Mouse (Mus musculus): Measurements from ENCODE around the gene Fndc3a. TPM values are rescaled to one million over a fixed set of nuclear protein-coding genes. Genes with fewer than 3 reads are reported as not detected.
A peak's percentile ranks its signal among the peaks of the same experiment; 100 is the strongest.

Fndc3a gene
- polyA plus RNA-seq, 1 experiment from 2014 or later: 17.1 TPM

DNA sequence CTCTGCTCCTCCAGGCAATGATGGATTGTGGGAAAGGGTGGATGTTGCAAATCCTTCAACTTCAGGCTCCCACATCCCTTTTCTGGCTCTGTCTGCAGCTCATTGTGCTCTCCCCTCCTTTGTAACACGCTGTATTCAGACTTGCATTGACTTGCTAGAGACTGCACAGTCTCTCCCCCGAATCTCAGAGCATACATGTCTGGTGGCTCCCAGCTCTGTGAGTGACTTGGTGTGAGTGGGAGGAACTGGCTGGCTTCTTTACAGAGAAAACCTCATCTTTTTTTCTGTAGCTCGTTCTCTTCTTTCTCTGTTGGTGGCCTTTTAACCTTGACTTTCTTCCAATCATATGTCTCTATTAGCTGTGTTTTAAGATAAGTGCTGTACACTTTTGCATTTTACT lies 16.1 kb upstream of the Fndc3a start:
- Histone ChIP-seq H3K4me2 (ENCODE audit: low read depth, low read length) (no peak overlapping the region), H3K4me1 (ENCODE audit: control insufficient read depth, insufficient read depth, low read length) (no peaks in the 10 kb centered on the region), H3K36me3 (ENCODE audit: control insufficient read depth, insufficient read depth) (no peaks in the 10 kb centered on the region), H3K27me3 (ENCODE audit: control insufficient read depth, insufficient read depth, low read length) (no peaks in the 10 kb centered on the region), H3K27ac (ENCODE audit: low read length) (no peak overlapping the region), H3K4me3 (ENCODE audit: low read length) (no peak overlapping the region), H3K9me3 (replicated peaks; ENCODE audit: control insufficient read depth, low read length) (no peaks in the 10 kb centered on the region), H3K9ac (ENCODE audit: low read length) (no peak overlapping the region)
- 50% methylated on average over 3 of the region's 3 CpGs for WGBS
- ATAC-seq (replicated peaks; ENCODE audit: extremely low read depth, insufficient read depth, low FRiP score): no peak

DNA sequence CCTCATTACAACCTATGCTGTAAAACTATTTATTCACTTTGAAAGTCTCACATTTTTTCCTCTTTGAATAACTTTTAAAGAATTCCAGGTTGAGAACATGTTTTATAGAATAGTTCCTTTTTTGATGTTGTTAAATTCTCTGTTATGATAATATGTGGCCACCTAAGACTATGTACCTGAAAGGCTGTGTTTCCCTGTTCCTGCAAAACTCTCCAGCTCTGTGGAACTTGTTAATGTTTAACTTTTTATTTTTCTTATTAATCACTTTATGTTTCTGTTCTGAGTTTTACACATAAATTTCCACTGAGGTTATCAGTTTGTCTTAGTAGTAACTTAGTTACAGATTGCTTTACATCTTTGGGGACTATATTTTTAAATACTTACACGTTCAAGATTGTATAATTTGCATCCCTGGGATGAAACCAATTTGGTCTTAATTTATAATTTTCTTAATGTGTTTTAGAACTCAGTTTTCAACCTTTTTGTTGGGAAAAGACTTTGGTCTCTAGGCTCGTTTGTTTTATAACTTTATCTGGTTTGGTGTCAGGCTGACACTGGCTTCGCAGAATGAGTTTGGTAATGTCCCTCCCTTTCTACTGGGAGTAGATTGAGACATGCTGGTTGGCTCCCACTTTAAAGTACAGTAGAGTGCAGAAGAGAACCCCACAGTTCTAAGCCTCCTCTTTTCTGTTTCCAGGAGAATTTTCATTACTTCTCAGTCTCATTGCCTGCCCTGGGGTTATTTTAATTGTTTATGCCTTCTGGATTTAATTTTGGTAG lies 12.7 kb upstream of the Fndc3a start:
- ATAC-seq (replicated peaks; ENCODE audit: extremely low read depth, insufficient read depth, low FRiP score): no peak
- 65% methylated on average over 3 of the region's 3 CpGs for WGBS
- Histone ChIP-seq H3K27ac (ENCODE audit: low read length) (no peak overlapping the region), H3K4me3 (ENCODE audit: low read length) (no peak overlapping the region), H3K9me3 (replicated peaks; ENCODE audit: control insufficient read depth, low read length) (no peaks in the 10 kb centered on the region), H3K27me3 (ENCODE audit: control insufficient read depth, insufficient read depth, low read length) (no peaks in the 10 kb centered on the region), H3K36me3 (ENCODE audit: control insufficient read depth, insufficient read depth) (no peaks in the 10 kb centered on the region), H3K4me1 (ENCODE audit: control insufficient read depth, insufficient read depth, low read length) (no peaks in the 10 kb centered on the region), H3K4me2 (ENCODE audit: low read depth, low read length) (no peak overlapping the region), H3K9ac (ENCODE audit: low read length) (no peak overlapping the region)

GRCm38 (mm10) chr14:72716175-72716574 lies 6.4 kb upstream of the Fndc3a start:
- Histone ChIP-seq H3K4me2 (ENCODE audit: low read depth, low read length) (no peak overlapping the region), H3K9ac (ENCODE audit: low read length) (no peak overlapping the region), H3K36me3 (ENCODE audit: control insufficient read depth, insufficient read depth) (no peaks in the 10 kb centered on the region), H3K27me3 (ENCODE audit: control insufficient read depth, insufficient read depth, low read length) (peaks cover 2% of the 10 kb centered on the region; the same call in 1 of the 2 replicates), H3K4me1 (ENCODE audit: control insufficient read depth, insufficient read depth, low read length) (no peaks in the 10 kb centered on the region), H3K4me3 (ENCODE audit: low read length) (no peak overlapping the region), H3K27ac (ENCODE audit: low read length) (no peak overlapping the region), H3K9me3 (replicated peaks; ENCODE audit: control insufficient read depth, low read length) (no peaks in the 10 kb centered on the region)
- ATAC-seq (replicated peaks; ENCODE audit: extremely low read depth, insufficient read depth, low FRiP score): no peak
- WGBS: 76% methylated on average over 4 of the region's 4 CpGs

- Histone ChIP-seq H3K9me3 (replicated peaks; ENCODE audit: control insufficient read depth, low read length) (no peaks in the 10 kb centered on the region), H3K27ac (ENCODE audit: low read length) (no peak overlapping the region), H3K27me3 (ENCODE audit: control insufficient read depth, insufficient read depth, low read length) (peaks cover 2% of the 10 kb centered on the region; the same call in 1 of the 2 replicates), H3K4me2 (ENCODE audit: low read depth, low read length) (peak overlapping the region; percentile 80), H3K36me3 (ENCODE audit: control insufficient read depth, insufficient read depth) (no peaks in the 10 kb centered on the region), H3K4me3 (ENCODE audit: low read length) (peak overlapping the region; percentile 98), H3K4me1 (ENCODE audit: control insufficient read depth, insufficient read depth, low read length) (peaks cover 7% of the 10 kb centered on the region; the same call in 1 of the 2 replicates), H3K9ac (ENCODE audit: low read length) (no peak overlapping the region)
- no peak for ATAC-seq (replicated peaks; ENCODE audit: extremely low read depth, insufficient read depth, low FRiP score)
- WGBS: 40% methylated on average over 4 of the region's 4 CpGs
These were observed 1.3 kb upstream of the Fndc3a start for GRCm38 (mm10) chr14:72711130-72711529.

DNA sequence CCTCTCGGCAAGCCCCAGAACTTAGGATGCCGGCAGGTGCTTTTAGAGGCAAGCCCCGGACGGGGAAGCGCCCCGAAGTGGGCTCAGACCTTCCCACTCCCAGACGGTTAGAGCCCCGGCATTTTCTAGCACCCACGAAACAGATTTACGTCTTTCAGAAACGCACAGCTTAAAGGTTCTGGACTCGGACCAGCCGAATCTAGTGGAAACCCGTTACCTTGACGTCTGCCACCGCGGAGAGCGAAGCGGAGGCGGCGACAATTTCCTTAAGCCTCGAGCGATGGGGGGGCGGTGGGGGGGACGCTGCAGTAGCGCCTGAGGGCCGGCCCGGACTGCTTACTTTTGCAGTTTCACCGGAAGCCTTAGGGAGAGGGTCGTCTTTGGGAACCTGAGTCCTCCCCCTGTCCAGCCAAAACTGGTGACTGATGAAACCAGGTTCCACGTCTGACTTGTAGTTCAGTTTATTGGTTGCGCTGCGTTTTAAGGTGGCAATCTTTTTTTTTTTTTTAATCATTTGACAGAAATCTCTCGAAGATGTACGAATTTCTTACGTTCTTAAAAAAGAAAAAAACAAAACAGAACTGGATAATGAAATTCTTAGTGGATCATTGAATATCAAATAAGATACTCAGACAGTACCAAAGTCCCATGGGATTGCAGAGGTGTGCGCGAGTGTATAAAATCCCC lies 681 bp upstream of the Fndc3a start:
- H3K4me2 ChIP-seq (ENCODE audit: low read depth, low read length): peak overlapping the region; percentile 80
- H3K9me3 ChIP-seq (replicated peaks; ENCODE audit: control insufficient read depth, low read length): no peaks in the 10 kb centered on the region
- peak; percentile 38 for ATAC-seq (replicated peaks; ENCODE audit: extremely low read depth, insufficient read depth, low FRiP score)
- H3K4me1 ChIP-seq (ENCODE audit: control insufficient read depth, insufficient read depth, low read length): peaks cover 7% of the 10 kb centered on the region; the same call in 1 of the 2 replicates
- peak overlapping the region; percentile 91 for H3K27ac ChIP-seq (ENCODE audit: low read length)
- 2% methylated on average over 38 of the region's 38 CpGs for WGBS
- peak overlapping the region; percentile 98 for H3K4me3 ChIP-seq (ENCODE audit: low read length)
- no peaks in the 10 kb centered on the region for H3K36me3 ChIP-seq (ENCODE audit: control insufficient read depth, insufficient read depth)
- peak overlapping the region; percentile 98 for H3K9ac ChIP-seq (ENCODE audit: low read length)
- peaks cover 2% of the 10 kb centered on the region; the same call in 1 of the 2 replicates for H3K27me3 ChIP-seq (ENCODE audit: control insufficient read depth, insufficient read depth, low read length)

DNA sequence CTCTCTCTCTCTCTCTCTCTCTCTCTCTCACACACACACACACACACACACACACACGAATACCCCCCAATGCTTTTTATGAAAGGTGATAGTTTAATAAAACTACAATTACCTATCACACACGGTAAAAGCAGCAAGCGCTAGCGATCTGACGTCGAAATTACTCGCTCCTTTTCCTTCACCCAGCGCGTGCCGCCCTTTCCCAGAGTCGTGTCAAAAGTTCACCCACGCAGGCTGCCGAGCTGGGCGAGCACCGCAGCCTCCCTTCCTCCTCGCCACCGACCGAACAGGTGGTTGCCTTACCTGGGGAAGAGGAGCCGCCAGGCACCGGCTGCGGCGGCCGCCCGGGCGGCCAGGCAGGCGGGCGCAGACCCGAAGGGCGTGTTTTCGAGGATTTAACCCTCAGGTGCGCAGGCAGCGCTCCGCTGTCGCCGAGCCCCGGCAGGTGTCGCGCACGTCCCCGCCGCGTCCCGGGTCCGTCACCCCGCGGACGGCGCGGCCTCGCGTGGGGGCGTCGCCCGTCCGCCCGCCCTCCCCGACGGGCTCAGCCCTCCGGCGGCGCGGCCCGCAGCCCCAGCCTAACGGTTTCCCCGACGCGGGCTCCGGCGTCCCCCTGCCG lies 603 bp downstream of the Fndc3a start:
- peak overlapping the region; percentile 98 for H3K4me3 ChIP-seq (ENCODE audit: low read length)
- no peaks in the 10 kb centered on the region for H3K9me3 ChIP-seq (replicated peaks; ENCODE audit: control insufficient read depth, low read length)
- H3K27ac ChIP-seq (ENCODE audit: low read length): peak overlapping the region; percentile 91
- H3K4me1 ChIP-seq (ENCODE audit: control insufficient read depth, insufficient read depth, low read length): peaks cover 7% of the 10 kb centered on the region; the same call in 1 of the 2 replicates
- peaks cover 2% of the 10 kb centered on the region; the same call in 1 of the 2 replicates for H3K27me3 ChIP-seq (ENCODE audit: control insufficient read depth, insufficient read depth, low read length)
- peak; percentile 74 for ATAC-seq (replicated peaks; ENCODE audit: extremely low read depth, insufficient read depth, low FRiP score)
- H3K36me3 ChIP-seq (ENCODE audit: control insufficient read depth, insufficient read depth): no peaks in the 10 kb centered on the region
- H3K4me2 ChIP-seq (ENCODE audit: low read depth, low read length): peak overlapping the region; percentile 80
- WGBS: under 1% methylated on average over 60 of the region's 70 CpGs
- H3K9ac ChIP-seq (ENCODE audit: low read length): peak overlapping the region; percentile 98

GRCm38 (mm10) chr14:72708581-72708991 lies 1.2 kb downstream of the Fndc3a start:
- Histone ChIP-seq H3K4me3 (ENCODE audit: low read length) (peak overlapping the region; percentile 98), H3K36me3 (ENCODE audit: control insufficient read depth, insufficient read depth) (no peaks in the 10 kb centered on the region), H3K9me3 (replicated peaks; ENCODE audit: control insufficient read depth, low read length) (no peaks in the 10 kb centered on the region), H3K27ac (ENCODE audit: low read length) (no peak overlapping the region; the same call in 1 of the 2 replicates), H3K4me2 (ENCODE audit: low read depth, low read length) (peak overlapping the region; percentile 80), H3K9ac (ENCODE audit: low read length) (peak overlapping the region; percentile 98), H3K4me1 (ENCODE audit: control insufficient read depth, insufficient read depth, low read length) (peaks cover 7% of the 10 kb centered on the region; the same call in 1 of the 2 replicates), H3K27me3 (ENCODE audit: control insufficient read depth, insufficient read depth, low read length) (peaks cover 2% of the 10 kb centered on the region; the same call in 1 of the 2 replicates)
- ATAC-seq (replicated peaks; ENCODE audit: extremely low read depth, insufficient read depth, low FRiP score): no peak
- WGBS: 31% methylated on average over 11 of the region's 11 CpGs

DNA sequence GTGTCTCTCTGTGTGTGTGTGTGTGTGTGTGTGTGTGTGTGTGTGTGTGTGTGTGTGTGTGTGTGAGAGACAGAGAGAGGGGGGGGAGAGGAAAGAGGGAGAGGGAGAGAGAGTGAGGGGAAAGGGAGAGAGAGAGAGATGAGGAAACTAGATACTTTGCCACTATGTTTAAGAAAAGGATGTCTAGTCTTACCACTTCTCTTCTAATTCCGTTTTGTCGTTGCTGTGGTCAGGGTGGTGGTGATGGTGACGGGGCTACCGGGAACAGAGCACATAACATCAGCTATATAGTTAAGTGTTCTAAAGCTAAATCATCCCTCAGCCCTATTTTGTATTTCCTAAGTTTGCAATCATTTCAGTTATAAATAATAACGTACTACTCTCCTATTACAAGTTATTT lies 9.7 kb downstream of the Fndc3a start:
- Histone ChIP-seq H3K9ac (ENCODE audit: low read length) (no peak overlapping the region), H3K36me3 (ENCODE audit: control insufficient read depth, insufficient read depth) (no peaks in the 10 kb centered on the region), H3K27me3 (ENCODE audit: control insufficient read depth, insufficient read depth, low read length) (no peaks in the 10 kb centered on the region), H3K4me3 (ENCODE audit: low read length) (no peak overlapping the region), H3K4me1 (ENCODE audit: control insufficient read depth, insufficient read depth, low read length) (no peaks in the 10 kb centered on the region; the same call in 1 of the 2 replicates), H3K4me2 (ENCODE audit: low read depth, low read length) (no peak overlapping the region), H3K9me3 (replicated peaks; ENCODE audit: control insufficient read depth, low read length) (no peaks in the 10 kb centered on the region), H3K27ac (ENCODE audit: low read length) (no peak overlapping the region)
- 81% methylated on average over 5 of the region's 5 CpGs for WGBS
- no peak for ATAC-seq (replicated peaks; ENCODE audit: extremely low read depth, insufficient read depth, low FRiP score)

All from heart, embryonic 16.5 days (tissue).